Mouse (Mus musculus): ENCODE results near the gene Triobp. TPM values are rescaled to one million over a fixed set of nuclear protein-coding genes. Genes with fewer than 3 reads are reported as not detected.

Gene Triobp
- polyA plus RNA-seq, 1 experiment from 2014 or later = 50.2 TPM

- Histone ChIP-seq H3K4me3 (peak overlapping the region; percentile 62), H3K36me3 (peaks cover 20% of the 10 kb centered on the region), H3K9ac (peak overlapping the region; percentile 77), H3K27me3 (no peaks in the 10 kb centered on the region), H3K9me3 (no peaks in the 10 kb centered on the region), H3K27ac (peak overlapping the region; percentile 99), H3K4me2 (replicated peaks) (peak overlapping the region; percentile 95), H3K4me1 (peaks cover 47% of the 10 kb centered on the region)
- ATAC-seq (ENCODE audit: low FRiP score, low read depth) = no peak
- WGBS = 12% methylated on average over 15 of the region's 15 CpGs
Measured at GRCm38 (mm10) chr15:78927021-78927787, 20.3 kb upstream of the Triobp start.

DNA sequence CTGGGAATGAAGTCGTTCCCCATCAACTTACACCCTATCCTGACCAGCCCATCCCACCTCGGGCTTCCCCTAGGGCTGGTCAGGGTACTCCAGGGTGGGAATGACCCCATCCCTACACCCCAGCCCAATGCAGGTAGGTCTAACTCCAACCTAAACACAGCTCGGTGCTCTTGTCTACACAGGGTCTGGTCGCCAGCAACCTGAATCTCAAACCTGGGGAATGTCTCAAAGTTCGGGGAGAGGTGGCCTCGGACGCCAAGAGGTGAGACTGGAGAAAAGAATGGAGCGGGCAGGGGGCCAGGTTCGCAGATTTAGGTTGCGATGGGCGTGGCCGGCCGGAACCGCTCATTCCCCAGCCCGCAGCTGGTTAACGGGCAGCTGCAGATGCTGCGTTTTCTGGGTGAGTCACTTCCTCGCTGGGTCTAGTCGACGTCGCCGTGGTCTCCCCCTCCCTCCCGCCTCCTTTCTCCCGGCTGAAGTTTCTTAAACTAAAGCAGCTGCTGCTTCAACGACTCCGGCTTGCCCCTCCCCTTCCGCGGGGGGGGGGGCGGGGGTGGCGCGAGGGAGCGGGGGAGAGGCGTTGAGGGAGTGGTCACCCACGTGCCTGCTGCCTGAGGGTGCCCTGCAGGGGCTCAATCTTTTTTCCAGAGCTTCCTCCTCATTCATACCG is 19.6 kb upstream of the Triobp start:
- H3K4me2 ChIP-seq (replicated peaks) = peak overlapping the region; percentile 95
- H3K4me3 ChIP-seq = peak overlapping the region; percentile 62
- WGBS = under 1% methylated on average over 34 of the region's 35 CpGs
- H3K9ac ChIP-seq = peak overlapping the region; percentile 77
- H3K27me3 ChIP-seq = no peaks in the 10 kb centered on the region
- peak overlapping the region; percentile 99 for H3K27ac ChIP-seq
- peaks cover 47% of the 10 kb centered on the region for H3K4me1 ChIP-seq
- H3K36me3 ChIP-seq = peaks cover 20% of the 10 kb centered on the region
- no peaks in the 10 kb centered on the region for H3K9me3 ChIP-seq
- peak; percentile 71 for ATAC-seq (ENCODE audit: low FRiP score, low read depth)

DNA sequence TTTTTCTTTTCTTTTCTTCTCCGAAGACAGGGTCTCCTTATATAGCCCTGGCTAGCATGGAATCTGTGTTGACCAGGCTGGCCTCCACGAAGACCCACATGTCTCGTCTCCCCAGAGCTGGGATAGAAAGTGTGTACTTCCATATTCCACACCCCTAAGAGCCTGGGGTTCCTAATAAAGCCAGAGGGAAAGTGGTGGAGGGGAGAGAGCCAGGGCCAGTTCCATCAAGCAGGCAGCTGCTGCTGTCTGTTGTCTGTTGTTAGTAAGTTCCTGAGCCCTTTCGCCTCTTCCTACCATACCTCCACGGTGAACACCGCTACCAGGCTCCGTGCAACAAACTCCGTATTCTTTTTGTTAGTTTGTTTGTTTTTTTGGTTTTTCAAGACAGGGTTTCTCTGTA is 19.0 kb upstream of the Triobp start:
- H3K9ac ChIP-seq = peak overlapping the region; percentile 55
- peaks cover 42% of the 10 kb centered on the region for H3K4me1 ChIP-seq
- peak overlapping the region; percentile 62 for H3K4me3 ChIP-seq
- no peak for ATAC-seq (ENCODE audit: low FRiP score, low read depth)
- peaks cover 20% of the 10 kb centered on the region for H3K36me3 ChIP-seq
- H3K27me3 ChIP-seq = no peaks in the 10 kb centered on the region
- peak overlapping the region; percentile 95 for H3K4me2 ChIP-seq (replicated peaks)
- WGBS = 44% methylated on average over 8 of the region's 8 CpGs
- H3K27ac ChIP-seq = peak overlapping the region; percentile 99
- H3K9me3 ChIP-seq = no peaks in the 10 kb centered on the region

DNA sequence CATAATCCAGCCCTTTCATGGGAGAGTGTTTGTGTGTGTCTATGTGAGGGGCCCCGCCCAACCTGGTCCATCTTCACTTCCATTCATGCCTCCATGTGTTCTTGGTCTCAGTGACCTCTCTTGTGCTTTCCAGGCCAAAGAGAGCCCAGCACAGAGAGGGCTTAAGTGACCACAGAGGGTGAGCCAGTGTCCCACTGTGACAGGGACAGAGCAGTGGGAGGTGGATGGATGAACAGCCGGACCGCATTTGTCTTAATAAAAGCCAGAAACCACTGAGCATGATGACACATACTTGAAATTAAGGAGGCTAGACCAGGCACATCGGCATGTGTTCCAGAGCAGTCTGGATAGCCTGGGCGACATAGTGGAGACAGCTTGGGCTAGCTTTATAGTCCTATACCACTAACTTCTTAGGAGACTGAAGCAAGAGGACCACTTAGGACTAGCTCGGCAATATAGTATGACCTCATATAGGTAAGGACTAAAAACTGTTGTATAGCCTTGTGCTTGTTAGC is 17.3 kb upstream of the Triobp start:
- Histone ChIP-seq H3K27ac (no peak overlapping the region), H3K4me3 (no peak overlapping the region), H3K4me1 (peaks cover 36% of the 10 kb centered on the region), H3K9me3 (no peaks in the 10 kb centered on the region), H3K9ac (no peak overlapping the region), H3K27me3 (no peaks in the 10 kb centered on the region), H3K4me2 (replicated peaks) (no peak overlapping the region), H3K36me3 (peaks cover 20% of the 10 kb centered on the region)
- ATAC-seq (ENCODE audit: low FRiP score, low read depth) = no peak
- WGBS = 95% methylated on average over 6 of the region's 6 CpGs

- peaks cover 20% of the 10 kb centered on the region for H3K36me3 ChIP-seq
- WGBS = 82% methylated on average over 7 of the region's 7 CpGs
- H3K4me3 ChIP-seq = no peak overlapping the region
- H3K27me3 ChIP-seq = no peaks in the 10 kb centered on the region
- H3K9me3 ChIP-seq = no peaks in the 10 kb centered on the region
- H3K9ac ChIP-seq = no peak overlapping the region
- no peak overlapping the region for H3K4me2 ChIP-seq (replicated peaks)
- H3K27ac ChIP-seq = peak overlapping the region; percentile 48; the same call in 1 of the 2 replicates
- no peak for ATAC-seq (ENCODE audit: low FRiP score, low read depth)
- H3K4me1 ChIP-seq = peaks cover 35% of the 10 kb centered on the region
Measured at GRCm38 (mm10) chr15:78930801-78931426, 16.6 kb upstream of the Triobp start.

DNA sequence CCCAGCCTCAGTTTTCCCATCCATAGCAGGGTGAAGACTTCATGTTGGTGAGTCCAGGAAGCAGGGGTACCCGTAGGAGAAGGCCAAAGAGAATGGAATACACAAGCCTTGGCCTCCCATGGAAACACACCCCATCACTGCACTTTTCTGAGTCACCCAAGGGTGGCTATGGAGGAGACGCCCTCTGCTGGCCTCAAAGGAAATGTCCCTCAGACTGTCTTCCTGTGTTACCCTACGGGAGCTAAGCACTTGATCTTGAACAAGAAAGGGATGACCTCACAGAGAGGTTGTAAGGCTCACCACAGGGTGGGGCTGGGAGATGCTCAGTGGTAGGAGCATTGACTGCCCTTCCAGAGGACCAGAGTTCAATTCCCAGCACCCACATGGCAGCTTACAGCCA is 15.9 kb upstream of the Triobp start:
- Histone ChIP-seq H3K4me3 (no peak overlapping the region), H3K9me3 (no peaks in the 10 kb centered on the region), H3K36me3 (peaks cover 22% of the 10 kb centered on the region), H3K4me2 (replicated peaks) (no peak overlapping the region), H3K4me1 (peaks cover 36% of the 10 kb centered on the region), H3K9ac (no peak overlapping the region), H3K27me3 (no peaks in the 10 kb centered on the region), H3K27ac (no peak overlapping the region; the same call in 1 of the 2 replicates)
- no peak for ATAC-seq (ENCODE audit: low FRiP score, low read depth)
- WGBS = 28% methylated on average over 3 of the region's 3 CpGs

- under 1% methylated on average over 42 of the region's 42 CpGs for WGBS
- no peaks in the 10 kb centered on the region for H3K9me3 ChIP-seq
- peak within 1 kb of the TSS; percentile 87 for H3K27ac ChIP-seq
- peaks cover 16% of the 10 kb centered on the region for H3K4me1 ChIP-seq
- peaks cover 46% of the 10 kb centered on the region for H3K36me3 ChIP-seq
- H3K4me2 ChIP-seq (replicated peaks) = peak within 1 kb of the TSS; percentile 82
- H3K4me3 ChIP-seq = peak within 1 kb of the TSS; percentile 68
- peak within 1 kb of the TSS; percentile 76 for H3K9ac ChIP-seq
- no peaks in the 10 kb centered on the region for H3K27me3 ChIP-seq
- peak; percentile 89 for ATAC-seq (ENCODE audit: low FRiP score, low read depth)
Measured at GRCm38 (mm10) chr15:78934784-78935320, 12.7 kb upstream of the Triobp start, which contains the start of gene Nol12. Nol12 (plus strand) TSS chr15:78934933.

GRCm38 (mm10) chr15:78936403-78936802 is 11.1 kb upstream of the Triobp start:
- Histone ChIP-seq H3K36me3 (peaks cover 50% of the 10 kb centered on the region), H3K9ac (peak overlapping the region; percentile 76; the same call in 1 of the 2 replicates), H3K4me2 (replicated peaks) (peak overlapping the region; percentile 82), H3K4me1 (peaks cover 14% of the 10 kb centered on the region), H3K27ac (no peak overlapping the region), H3K27me3 (no peaks in the 10 kb centered on the region), H3K4me3 (0 out of 2 replicates have a peak overlapping the region, but pooled peaks have one; percentile 68), H3K9me3 (no peaks in the 10 kb centered on the region)
- ATAC-seq (ENCODE audit: low FRiP score, low read depth) = no peak
- WGBS = 90% methylated on average over 12 of the region's 12 CpGs

DNA sequence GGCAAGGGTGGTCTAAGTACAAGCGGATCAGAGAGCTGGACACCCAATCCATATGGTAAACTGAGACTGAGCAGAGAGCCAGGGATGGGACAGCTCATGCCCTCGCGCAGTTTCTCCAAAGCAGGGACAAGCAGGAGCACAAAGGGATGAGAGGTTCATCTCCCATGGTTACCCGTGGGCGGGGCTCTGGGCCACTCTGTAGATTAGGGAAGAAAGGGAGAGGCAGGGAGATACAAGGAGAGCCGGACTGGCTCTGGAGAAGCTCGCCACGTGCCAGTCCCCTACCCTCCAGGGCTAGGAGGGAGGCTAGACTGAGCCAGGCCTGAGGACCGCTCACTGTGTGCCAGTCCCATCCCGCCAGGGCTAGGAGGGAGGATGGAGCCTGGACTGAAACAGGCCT is 10.2 kb upstream of the Triobp start:
- no peak for ATAC-seq (ENCODE audit: low FRiP score, low read depth)
- Histone ChIP-seq H3K27me3 (no peaks in the 10 kb centered on the region), H3K9ac (no peak overlapping the region), H3K4me2 (replicated peaks) (no peak overlapping the region), H3K27ac (no peak overlapping the region), H3K36me3 (peaks cover 57% of the 10 kb centered on the region), H3K4me1 (peaks cover 14% of the 10 kb centered on the region), H3K9me3 (no peaks in the 10 kb centered on the region), H3K4me3 (no peak overlapping the region)
- 88% methylated on average over 10 of the region's 10 CpGs for WGBS

DNA sequence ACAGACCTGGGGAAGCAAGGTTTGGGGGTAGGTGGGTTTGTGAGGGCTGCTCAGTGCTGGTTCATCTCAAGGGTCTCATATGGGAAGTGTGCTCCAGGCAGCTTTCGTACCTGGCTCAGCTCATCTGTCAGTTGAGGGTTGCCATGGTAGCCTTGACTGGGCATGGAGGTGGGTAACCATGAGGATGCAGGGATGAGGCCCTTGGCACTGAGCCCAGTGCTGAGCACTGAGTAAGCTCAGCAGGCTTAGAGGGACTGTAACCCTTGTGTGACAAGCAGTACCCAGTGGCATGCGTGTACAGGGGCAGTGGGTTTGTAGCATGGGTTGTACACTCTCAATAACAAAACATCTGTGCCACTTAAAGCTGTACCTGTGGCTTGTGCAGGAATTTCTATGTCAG is 9.6 kb upstream of the Triobp start:
- Histone ChIP-seq H3K27me3 (no peaks in the 10 kb centered on the region), H3K9ac (no peak overlapping the region), H3K4me1 (peaks cover 17% of the 10 kb centered on the region), H3K4me3 (no peak overlapping the region), H3K4me2 (replicated peaks) (no peak overlapping the region), H3K27ac (no peak overlapping the region), H3K36me3 (peaks cover 57% of the 10 kb centered on the region), H3K9me3 (no peaks in the 10 kb centered on the region)
- WGBS = 91% methylated on average over 2 of the region's 2 CpGs
- ATAC-seq (ENCODE audit: low FRiP score, low read depth) = no peak

DNA sequence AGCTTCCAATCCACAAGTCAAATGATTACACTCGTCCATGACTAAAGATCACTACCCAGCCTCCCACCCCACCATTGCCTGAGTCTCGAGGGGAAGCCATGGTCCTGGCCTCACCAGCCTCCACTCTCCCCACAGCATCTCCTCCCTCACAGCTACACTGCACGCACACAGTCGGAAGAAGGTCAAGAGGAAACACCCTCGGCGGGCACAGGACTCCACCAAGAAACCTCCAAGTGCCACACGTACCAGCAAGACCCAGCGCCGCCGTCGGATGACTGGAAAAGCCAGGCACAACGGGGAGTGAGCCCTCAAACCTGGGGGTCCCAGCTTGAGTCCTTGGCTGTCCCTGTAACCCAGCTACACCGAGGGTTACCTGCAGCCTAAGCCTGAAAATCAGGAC is 7.2 kb upstream of the Triobp start:
- 93% methylated on average over 13 of the region's 13 CpGs for WGBS
- peaks cover 57% of the 10 kb centered on the region for H3K36me3 ChIP-seq
- no peak overlapping the region for H3K9ac ChIP-seq
- no peak overlapping the region for H3K27ac ChIP-seq
- ATAC-seq (ENCODE audit: low FRiP score, low read depth) = no peak
- H3K9me3 ChIP-seq = no peaks in the 10 kb centered on the region
- peaks cover 14% of the 10 kb centered on the region for H3K4me1 ChIP-seq
- no peak overlapping the region for H3K4me3 ChIP-seq
- H3K4me2 ChIP-seq (replicated peaks) = no peak overlapping the region
- H3K27me3 ChIP-seq = no peaks in the 10 kb centered on the region
